ENCODE assay signal across 24 mouse cellular contexts in genomic region chr13:56362238-56362637, GRCm38 (mm10).
DNase-seq lines count a peak whose midpoint lies in the region; ATAC-seq and TF ChIP-seq lines count a peak whose summit lies in the region.
"Had no signal": no experiment of that assay in that cellular context is flagged by ENCODE, and none has a peak within 500 bp of the region (broad histone marks: within the 10 kb centered on the region; RNA-seq: fewer than 3 reads in every experiment).

No protein-coding gene starts in this region.

- intact Hi-C loops in heart, postnatal 14 days (cut with DNase I): no loop called here

- WGBS in lung, postnatal 0 days: 66% methylated on average over 4 of the region's 4 CpGs
- 66% methylated on average over 4 of the region's 4 CpGs for WGBS in embryonic facial prominence, embryonic 15.5 days

- no peak overlapping the region for H3K4me2 ChIP-seq in lung, postnatal 0 days (replicated peaks; ENCODE audit: low read depth, low read length)
- H3K4me2 ChIP-seq in embryonic facial prominence, embryonic 15.5 days (replicated peaks): no peak overlapping the region
- H3K4me2 ChIP-seq: embryonic facial prominence, embryonic 12.5 days; forebrain, embryonic 13.5 days; heart, embryonic 13.5 days; hindbrain, embryonic 12.5 days; hindbrain, embryonic 15.5 days had no signal

- no peaks in the 10 kb centered on the region for H3K36me3 ChIP-seq in lung, postnatal 0 days (ENCODE audit: insufficient read depth, low read length)
- no peaks in the 10 kb centered on the region for H3K36me3 ChIP-seq in embryonic facial prominence, embryonic 15.5 days
- H3K36me3 ChIP-seq: embryonic facial prominence, embryonic 12.5 days; forebrain, embryonic 10.5 days; heart, embryonic 10.5 days; heart, embryonic 13.5 days; hindbrain, embryonic 12.5 days; hindbrain, embryonic 15.5 days had no signal

- no peak overlapping the region for H3K9ac ChIP-seq in lung, postnatal 0 days (replicated peaks; ENCODE audit: low read depth)
- no peak overlapping the region for H3K9ac ChIP-seq in embryonic facial prominence, embryonic 15.5 days
- H3K9ac ChIP-seq: embryonic facial prominence, embryonic 12.5 days; forebrain, embryonic 13.5 days; heart, embryonic 13.5 days; hindbrain, embryonic 12.5 days; hindbrain, embryonic 15.5 days had no signal

- TF ChIP-seq EP300 in lung, postnatal 0 days (IDR thresholded peaks at IDR 0.05): no peak

- H3K4me1 ChIP-seq in lung, postnatal 0 days (ENCODE audit: insufficient read depth, low read depth, low read length): no peaks in the 10 kb centered on the region
- H3K4me1 ChIP-seq in embryonic facial prominence, embryonic 15.5 days: peaks cover 17% of the 10 kb centered on the region
- H3K4me1 ChIP-seq: forebrain, embryonic 10.5 days; forebrain, embryonic 13.5 days; heart, embryonic 13.5 days; hindbrain, embryonic 12.5 days; hindbrain, embryonic 15.5 days had no signal

- no peak for TF ChIP-seq CTCF in lung, postnatal 0 days (IDR thresholded peaks at IDR 0.05)

- no peak for ATAC-seq in lung, postnatal 0 days
- no peak for ATAC-seq in embryonic facial prominence, embryonic 15.5 days (ENCODE audit: insufficient number of reproducible peaks, low FRiP score, low TSS enrichment, low read depth)
- ATAC-seq: activated CD4-positive, CD25-positive, alpha-beta regulatory T cell, adult 4 months; forebrain, embryonic 13.5 days; forebrain, embryonic 16.5 days; Patski had no signal

- H3K4me3 ChIP-seq in lung, postnatal 0 days (ENCODE audit: low read depth, low read length): no peak overlapping the region
- H3K4me3 ChIP-seq in embryonic facial prominence, embryonic 15.5 days (replicated peaks): no peak overlapping the region
- H3K4me3 ChIP-seq: embryonic facial prominence, embryonic 12.5 days; forebrain, embryonic 10.5 days; forebrain, embryonic 13.5 days; heart, adult 2 months; heart, embryonic 10.5 days; heart, embryonic 13.5 days; hindbrain, embryonic 12.5 days; hindbrain, embryonic 15.5 days had no signal

- H3K27me3 ChIP-seq in lung, postnatal 0 days (replicated peaks; ENCODE audit: insufficient read depth, low read length): no peaks in the 10 kb centered on the region
- H3K27me3 ChIP-seq in embryonic facial prominence, embryonic 15.5 days: no peaks in the 10 kb centered on the region
- H3K27me3 ChIP-seq: embryonic facial prominence, embryonic 12.5 days; forebrain, embryonic 13.5 days; heart, embryonic 13.5 days; hindbrain, embryonic 12.5 days; hindbrain, embryonic 15.5 days; Patski had no signal

- H3K27ac ChIP-seq in lung, postnatal 0 days (ENCODE audit: low read length): no peak overlapping the region
- peak overlapping the region; percentile 48 for H3K27ac ChIP-seq in embryonic facial prominence, embryonic 15.5 days (replicated peaks)
- H3K27ac ChIP-seq: embryonic facial prominence, embryonic 12.5 days; forebrain, embryonic 10.5 days; forebrain, embryonic 13.5 days; heart, adult 2 months; heart, embryonic 10.5 days; heart, embryonic 13.5 days; hindbrain, embryonic 12.5 days; hindbrain, embryonic 15.5 days had no signal

- no peaks in the 10 kb centered on the region for H3K9me3 ChIP-seq in lung, postnatal 0 days (ENCODE audit: low read length)
- no peaks in the 10 kb centered on the region for H3K9me3 ChIP-seq in embryonic facial prominence, embryonic 15.5 days (replicated peaks)
- H3K9me3 ChIP-seq: embryonic facial prominence, embryonic 12.5 days; forebrain, embryonic 10.5 days; forebrain, embryonic 13.5 days; heart, embryonic 10.5 days; hindbrain, embryonic 12.5 days; hindbrain, embryonic 15.5 days had no signal

- peak; percentile 16 for DNase-seq in lung, postnatal 0 days (ENCODE audit: low spot score)
- no peak for DNase-seq in lung, postnatal 4 days
- DNase-seq in R1 (ENCODE audit: low read depth, low spot score): peak; percentile 57
- no peak for DNase-seq in heart, postnatal 14 days
- no peak for DNase-seq in Muller cell, postnatal 12 days (ENCODE audit: inconsistent ontology term)
- DNase-seq: adrenal gland, adult 8-10 months; adrenal gland, postnatal 25 days; cerebellum, adult 11-12 months; cerebellum, adult 8-10 months; cerebellum, postnatal 10 days; gastrocnemius, postnatal 10 days; gastrocnemius, postnatal 36 days; heart, adult 2 months had no signal

Comparison
In these comparisons a context has a peak if more than half of its experiments do, and no peak if none do; other contexts are left out.
1. DNase-seq: peak in lung, postnatal 0 days (single experiment) and R1 (single experiment); none in lung, postnatal 4 days (0 of 2), heart, postnatal 14 days (0 of 2) and Muller cell, postnatal 12 days (single experiment).